Mouse (Mus musculus) heart, embryonic 13.5 days (tissue): ENCODE measurements around the gene Tbc1d22a. TPM values are rescaled to one million over a fixed set of nuclear protein-coding genes. Genes with fewer than 3 reads are reported as not detected.

Experiments used
- ATAC-seq: fragments of 200-750 bp; cut with Nextera tagmentation; 2 replicates; pipeline ENCODE4 v1.8.0; 2017; ENCODE audit warnings: moderate TSS enrichment; ENCODE audit not compliant: insufficient number of reproducible peaks, low FRiP score, low TSS enrichment; ENCODE audit errors: extremely low read depth
- H3K27ac ChIP-seq: fragments of 300-500 bp; sonication (generic); replicated peaks from 2 replicates; pipeline ENCODE4 v1.5.1; 2015; ENCODE audit warnings: moderate library complexity, mild to moderate bottlenecking, inconsistent platforms
- H3K27me3 ChIP-seq: fragments of 300-500 bp; sonication (generic); replicated peaks from 2 replicates; pipeline ENCODE4 v1.6.1; 2015; ENCODE audit warnings: mild to moderate bottlenecking, inconsistent platforms
- H3K36me3 ChIP-seq: fragments of 300-500 bp; sonication (generic); 2 replicates; pipeline ENCODE4 v1.6.1; 2015; ENCODE audit warnings: mild to moderate bottlenecking, inconsistent platforms
- H3K4me1 ChIP-seq: fragments of 300-500 bp; sonication (generic); 2 replicates; pipeline ENCODE4 v1.6.1; 2015; ENCODE audit warnings: inconsistent platforms
- H3K4me2 ChIP-seq: fragments of 300-500 bp; sonication (generic); 2 replicates; pipeline ENCODE4 v1.6.1; 2015; ENCODE audit warnings: inconsistent platforms, mild to moderate bottlenecking, moderate library complexity
- H3K4me3 ChIP-seq: fragments of 300-500 bp; sonication (generic); 2 replicates; pipeline ENCODE4 v1.5.1; 2015; ENCODE audit warnings: moderate library complexity, mild to moderate bottlenecking, inconsistent platforms
- H3K9ac ChIP-seq: fragments of 300-500 bp; sonication (generic); 2 replicates; pipeline ENCODE4 v1.6.1; 2015; ENCODE audit warnings: inconsistent platforms, mild to moderate bottlenecking, moderate library complexity
- H3K9me3 ChIP-seq: fragments of 300-500 bp; sonication (generic); 2 replicates; pipeline ENCODE4 v1.6.1; 2016; ENCODE audit warnings: inconsistent platforms
- WGBS: fragments of 180-500 bp; shearing (Covaris S2); methylation state at CpG from one replicate; pipeline ENCODE4 v1.1.7; 2015; ENCODE audit warnings: mixed read lengths; 5-methylcytosine and 5-hydroxymethylcytosine counted together
- polyA plus RNA-seq: library from polyadenylated mRNA; unstranded; fragments of >200 nt; fragmentation: Nextera tagmentation; extraction: Ambion mirVana; gene quantifications from 2 replicates; pipeline ENCODE4 v1.2.1, GENCODE M21; 2015

Tbc1d22a gene
- polyA plus RNA-seq, 1 experiment from 2014 or later: 9.1 TPM

GRCm38 (mm10) chr15:86342637-86343375 is 128.5 kb downstream of the Tbc1d22a start:
- WGBS: 77% methylated on average over 8 of the region's 8 CpGs
- H3K4me2 ChIP-seq: no peak overlapping the region
- H3K9ac ChIP-seq: no peak overlapping the region
- 0 out of 2 replicates have a peak, but pooled peaks cover 3% of the 10 kb centered on the region for H3K27me3 ChIP-seq
- ATAC-seq: no peak
- no peaks in the 10 kb centered on the region for H3K36me3 ChIP-seq
- no peaks in the 10 kb centered on the region for H3K9me3 ChIP-seq
- H3K4me1 ChIP-seq: 0 out of 2 replicates have a peak, but pooled peaks cover 4% of the 10 kb centered on the region
- H3K27ac ChIP-seq: no peak overlapping the region
- no peak overlapping the region for H3K4me3 ChIP-seq

- H3K27ac ChIP-seq: no peak overlapping the region
- no peak overlapping the region for H3K4me3 ChIP-seq
- 0 out of 2 replicates have a peak, but pooled peaks cover 3% of the 10 kb centered on the region for H3K27me3 ChIP-seq
- no peak overlapping the region for H3K4me2 ChIP-seq
- no peaks in the 10 kb centered on the region for H3K36me3 ChIP-seq
- H3K9ac ChIP-seq: no peak overlapping the region
- WGBS: 80% methylated on average over 8 of the region's 8 CpGs
- H3K9me3 ChIP-seq: no peaks in the 10 kb centered on the region
- 0 out of 2 replicates have a peak, but pooled peaks cover 4% of the 10 kb centered on the region for H3K4me1 ChIP-seq
- ATAC-seq: no peak
Observed at GRCm38 (mm10) chr15:86344906-86345331, 130.7 kb downstream of the Tbc1d22a start.

GRCm38 (mm10) chr15:86345907-86346306 is 131.6 kb downstream of the Tbc1d22a start:
- Histone ChIP-seq H3K36me3 (no peaks in the 10 kb centered on the region), H3K4me1 (0 out of 2 replicates have a peak, but pooled peaks cover 2% of the 10 kb centered on the region), H3K4me2 (no peak overlapping the region), H3K27me3 (0 out of 2 replicates have a peak, but pooled peaks cover 3% of the 10 kb centered on the region), H3K4me3 (no peak overlapping the region), H3K27ac (no peak overlapping the region), H3K9ac (no peak overlapping the region), H3K9me3 (no peaks in the 10 kb centered on the region)
- no peak for ATAC-seq
- 58% methylated on average over 9 of the region's 9 CpGs for WGBS

GRCm38 (mm10) chr15:86346606-86347005 is 132.3 kb downstream of the Tbc1d22a start:
- Histone ChIP-seq H3K4me1 (no peaks in the 10 kb centered on the region), H3K27ac (no peak overlapping the region), H3K36me3 (no peaks in the 10 kb centered on the region), H3K4me3 (no peak overlapping the region), H3K9ac (no peak overlapping the region), H3K9me3 (no peaks in the 10 kb centered on the region), H3K27me3 (0 out of 2 replicates have a peak, but pooled peaks cover 3% of the 10 kb centered on the region), H3K4me2 (no peak overlapping the region)
- WGBS: 82% methylated on average over 3 of the region's 3 CpGs
- ATAC-seq: no peak

- Histone ChIP-seq H3K27me3 (peaks cover 3% of the 10 kb centered on the region; the same call in 1 of the 2 replicates), H3K9ac (no peak overlapping the region), H3K4me1 (no peaks in the 10 kb centered on the region), H3K4me2 (no peak overlapping the region), H3K36me3 (no peaks in the 10 kb centered on the region), H3K27ac (no peak overlapping the region), H3K9me3 (no peaks in the 10 kb centered on the region), H3K4me3 (no peak overlapping the region)
- ATAC-seq: no peak
- WGBS: 73% methylated on average over 2 of the region's 2 CpGs
Observed at GRCm38 (mm10) chr15:86354932-86355331, 140.7 kb downstream of the Tbc1d22a start.

GRCm38 (mm10) chr15:86355857-86356256 is 141.6 kb downstream of the Tbc1d22a start:
- ATAC-seq: no peak
- 66% methylated on average over 2 of the region's 2 CpGs for WGBS
- no peak overlapping the region for H3K4me2 ChIP-seq

GRCm38 (mm10) chr15:86360376-86360775 is 146.1 kb downstream of the Tbc1d22a start:
- Histone ChIP-seq H3K9me3 (no peaks in the 10 kb centered on the region), H3K4me3 (no peak overlapping the region), H3K9ac (no peak overlapping the region), H3K36me3 (no peaks in the 10 kb centered on the region), H3K4me2 (no peak overlapping the region), H3K27me3 (peaks cover 6% of the 10 kb centered on the region; the same call in 1 of the 2 replicates), H3K4me1 (peaks cover 15% of the 10 kb centered on the region), H3K27ac (no peak overlapping the region)
- ATAC-seq: no peak
- 60% methylated on average over 3 of the region's 3 CpGs for WGBS

More at GRCm38 (mm10) chr15:86355857-86356256, 141.6 kb downstream of the Tbc1d22a start:
- Histone ChIP-seq H3K4me3 (no peak overlapping the region), H3K27me3 (peaks cover 3% of the 10 kb centered on the region; the same call in 1 of the 2 replicates), H3K4me1 (no peaks in the 10 kb centered on the region), H3K27ac (no peak overlapping the region), H3K9ac (no peak overlapping the region), H3K9me3 (no peaks in the 10 kb centered on the region), H3K36me3 (no peaks in the 10 kb centered on the region)

- Histone ChIP-seq H3K9ac (no peak overlapping the region), H3K4me1 (peaks cover 20% of the 10 kb centered on the region), H3K36me3 (no peaks in the 10 kb centered on the region), H3K27ac (0 out of 2 replicates have a peak overlapping the region, but pooled peaks have one; percentile 8), H3K4me2 (no peak overlapping the region; the same call in 1 of the 2 replicates), H3K4me3 (no peak overlapping the region), H3K27me3 (peaks cover 6% of the 10 kb centered on the region; the same call in 1 of the 2 replicates), H3K9me3 (no peaks in the 10 kb centered on the region)
- ATAC-seq: no peak
- WGBS: 60% methylated on average over 10 of the region's 10 CpGs
Observed at GRCm38 (mm10) chr15:86362306-86363150, 148.3 kb downstream of the Tbc1d22a start.

GRCm38 (mm10) chr15:86363841-86364295 is 149.6 kb downstream of the Tbc1d22a start:
- Histone ChIP-seq H3K27ac (no peak overlapping the region), H3K27me3 (0 out of 2 replicates have a peak, but pooled peaks cover 3% of the 10 kb centered on the region), H3K36me3 (no peaks in the 10 kb centered on the region), H3K9ac (no peak overlapping the region), H3K4me3 (no peak overlapping the region), H3K4me2 (no peak overlapping the region), H3K9me3 (no peaks in the 10 kb centered on the region), H3K4me1 (peaks cover 23% of the 10 kb centered on the region)
- ATAC-seq: no peak
- WGBS: 84% methylated on average over 4 of the region's 4 CpGs

- ATAC-seq: no peak
- 0 out of 2 replicates have a peak, but pooled peaks cover 3% of the 10 kb centered on the region for H3K27me3 ChIP-seq
- no peak overlapping the region for H3K4me3 ChIP-seq
- H3K36me3 ChIP-seq: no peaks in the 10 kb centered on the region
- no peak overlapping the region for H3K9ac ChIP-seq
- H3K9me3 ChIP-seq: no peaks in the 10 kb centered on the region
- WGBS: 87% methylated on average over 10 of the region's 10 CpGs
- no peak overlapping the region for H3K4me2 ChIP-seq
- no peak overlapping the region for H3K27ac ChIP-seq
- peaks cover 23% of the 10 kb centered on the region for H3K4me1 ChIP-seq
Observed at GRCm38 (mm10) chr15:86364948-86365658, 150.8 kb downstream of the Tbc1d22a start.
